Mouse (Mus musculus) embryonic facial prominence, embryonic 14.5 days (tissue): Measurements from ENCODE around the gene Psmd7. TPM values are rescaled to one million over a fixed set of nuclear protein-coding genes. Genes with fewer than 3 reads are reported as not detected.
"Not testable (repeated sequence)": the region's sequence is repeated elsewhere in the genome, so short reads cannot be mapped to it uniquely, and the experiment has no call there.

Source experiments
- ATAC-seq: fragments of 200-750 bp; cut with Nextera tagmentation; 2 replicates; pipeline ENCODE4 v1.8.0; 2017; ENCODE audit warnings: low read depth, moderate number of reproducible peaks, moderate TSS enrichment
- DNase-seq: peaks from one replicate; pipeline ENCODE4 v3.0.0-alpha.2; 2015; ENCODE audit warnings: low spot score
- H3K27ac ChIP-seq: fragments of 300-500 bp; sonication (generic); replicated peaks from 2 replicates; pipeline ENCODE4 v1.5.1; 2014; ENCODE audit warnings: low read depth, mild to moderate bottlenecking, low read length, moderate library complexity
- H3K27me3 ChIP-seq: fragments of 300-500 bp; sonication (generic); replicated peaks from 2 replicates; pipeline ENCODE4 v1.6.1; 2014; ENCODE audit warnings: low read length; ENCODE audit not compliant: control insufficient read depth, insufficient read depth
- H3K36me3 ChIP-seq: fragments of 300-500 bp; sonication (generic); 2 replicates; pipeline ENCODE4 v1.6.1; 2014; ENCODE audit warnings: low read length, mixed read lengths; ENCODE audit not compliant: control insufficient read depth, insufficient read depth
- H3K4me1 ChIP-seq: fragments of 300-500 bp; sonication (generic); 2 replicates; pipeline ENCODE4 v1.6.1; 2014; ENCODE audit warnings: antibody characterized with exemption, low read length; ENCODE audit not compliant: control insufficient read depth, insufficient read depth
- H3K4me2 ChIP-seq: fragments of 300-500 bp; sonication (generic); 2 replicates; pipeline ENCODE4 v1.6.1; 2014; ENCODE audit warnings: low read depth, mild to moderate bottlenecking, low read length, moderate library complexity, mixed read lengths
- H3K4me3 ChIP-seq: fragments of 300-500 bp; sonication (generic); 2 replicates; pipeline ENCODE4 v1.5.1; 2014; ENCODE audit warnings: low read depth, mild to moderate bottlenecking, low read length
- H3K9ac ChIP-seq: fragments of 300-500 bp; sonication (generic); 2 replicates; pipeline ENCODE4 v1.6.1; 2014; ENCODE audit warnings: low read depth, mild to moderate bottlenecking, low read length, moderate library complexity, mixed read lengths
- H3K9me3 ChIP-seq: fragments of 300-500 bp; sonication (generic); 2 replicates; pipeline ENCODE4 v1.6.1; 2016; ENCODE audit warnings: low read length; ENCODE audit not compliant: control insufficient read depth
- WGBS: fragments of 180-500 bp; shearing (Covaris S2); extraction: QIAGEN DNeasy Blood & Tissue Kit; methylation state at CpG from one replicate; pipeline ENCODE4 v1.1.7; 2014; 5-methylcytosine and 5-hydroxymethylcytosine counted together
- polyA plus RNA-seq: library from polyadenylated mRNA; unstranded; fragments of >200 nt; fragmentation: Nextera tagmentation; extraction: Ambion mirVana; gene quantifications from 2 replicates; pipeline ENCODE4 v1.2.1, GENCODE M21; 2014

Gene Psmd7
- polyA plus RNA-seq: 252 and 269 TPM in 2 replicates

- Histone ChIP-seq H3K4me2 (peak within 1 kb of the TSS; percentile 80), H3K9ac (peak within 1 kb of the TSS; percentile 95), H3K9me3 (no peaks in the 10 kb centered on the region), H3K36me3 (peaks cover 33% of the 10 kb centered on the region), H3K4me3 (peak within 1 kb of the TSS; percentile 98), H3K4me1 (peaks cover 7% of the 10 kb centered on the region; the same call in 1 of the 2 replicates), H3K27me3 (no peaks in the 10 kb centered on the region), H3K27ac (peak within 1 kb of the TSS; percentile 88)
- ATAC-seq (peak; percentile 96), DNase-seq (peak; percentile 97)
- 2% methylated on average over 55 of the region's 65 CpGs for WGBS
Observed at GRCm38 (mm10) chr8:107587995-107588780, at the start of gene Psmd7. TSS of gene Psmd7 (minus strand) at chr8:107588464.

- no peaks in the 10 kb centered on the region for H3K27me3 ChIP-seq
- DNase-seq: no peak
Observed at GRCm38 (mm10) chr8:107633734-107634133, 45.5 kb upstream of the Psmd7 start.

GRCm38 (mm10) chr8:107629701-107630100 lies 41.4 kb upstream of the Psmd7 start:
- no peak overlapping the region for H3K4me2 ChIP-seq
- no peaks in the 10 kb centered on the region for H3K36me3 ChIP-seq
- no peaks in the 10 kb centered on the region for H3K9me3 ChIP-seq
- WGBS: 85% methylated on average over 11 of the region's 11 CpGs
- H3K9ac ChIP-seq: no peak overlapping the region
- H3K27ac ChIP-seq: no peak overlapping the region
- H3K4me3 ChIP-seq: no peak overlapping the region
- H3K4me1 ChIP-seq: no peaks in the 10 kb centered on the region
- H3K27me3 ChIP-seq: no peaks in the 10 kb centered on the region
- DNase-seq (no peak), ATAC-seq (no peak)

More at GRCm38 (mm10) chr8:107633734-107634133, 45.5 kb upstream of the Psmd7 start:
- ATAC-seq: no peak
- Histone ChIP-seq H3K9me3 (no peaks in the 10 kb centered on the region), H3K9ac (no peak overlapping the region), H3K27ac (no peak overlapping the region), H3K4me2 (no peak overlapping the region), H3K4me3 (no peak overlapping the region), H3K4me1 (no peaks in the 10 kb centered on the region), H3K36me3 (no peaks in the 10 kb centered on the region)
- WGBS: 89% methylated on average over 2 of the region's 2 CpGs

GRCm38 (mm10) chr8:107628501-107629149 lies 40.4 kb upstream of the Psmd7 start:
- no peak overlapping the region for H3K4me2 ChIP-seq
- H3K27ac ChIP-seq: no peak overlapping the region
- no peak overlapping the region for H3K9ac ChIP-seq
- no peak for ATAC-seq
- no peaks in the 10 kb centered on the region for H3K36me3 ChIP-seq
- H3K4me1 ChIP-seq: no peaks in the 10 kb centered on the region
- H3K27me3 ChIP-seq: no peaks in the 10 kb centered on the region
- WGBS: 59% methylated on average over 8 of the region's 8 CpGs
- H3K4me3 ChIP-seq: no peak overlapping the region
- DNase-seq: no peak
- H3K9me3 ChIP-seq: no peaks in the 10 kb centered on the region

DNA sequence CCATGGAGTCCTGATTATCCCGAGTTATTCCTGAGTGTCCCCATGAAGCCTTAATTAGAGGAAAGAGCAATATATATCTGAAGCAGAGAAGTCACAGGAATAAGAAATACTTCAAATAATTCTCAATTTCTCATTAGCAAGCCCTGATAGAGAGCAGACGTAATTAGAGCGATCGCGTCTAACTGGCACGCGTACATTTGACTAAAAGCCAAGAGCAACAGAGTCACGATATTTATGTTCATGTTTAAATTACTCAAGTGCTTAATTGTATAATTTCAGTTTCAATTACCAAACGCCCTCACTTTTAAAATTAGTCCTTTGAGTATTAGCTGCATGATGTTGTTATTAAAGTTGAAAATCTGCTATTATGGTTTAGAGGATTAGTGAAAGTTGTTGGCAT lies 39.6 kb upstream of the Psmd7 start:
- Histone ChIP-seq H3K36me3 (no peaks in the 10 kb centered on the region), H3K27me3 (no peaks in the 10 kb centered on the region), H3K4me1 (no peaks in the 10 kb centered on the region), H3K27ac (no peak overlapping the region), H3K4me3 (no peak overlapping the region), H3K9ac (no peak overlapping the region), H3K4me2 (no peak overlapping the region), H3K9me3 (no peaks in the 10 kb centered on the region)
- DNase-seq (no peak), ATAC-seq (no peak)
- WGBS: 81% methylated on average over 9 of the region's 9 CpGs

DNA sequence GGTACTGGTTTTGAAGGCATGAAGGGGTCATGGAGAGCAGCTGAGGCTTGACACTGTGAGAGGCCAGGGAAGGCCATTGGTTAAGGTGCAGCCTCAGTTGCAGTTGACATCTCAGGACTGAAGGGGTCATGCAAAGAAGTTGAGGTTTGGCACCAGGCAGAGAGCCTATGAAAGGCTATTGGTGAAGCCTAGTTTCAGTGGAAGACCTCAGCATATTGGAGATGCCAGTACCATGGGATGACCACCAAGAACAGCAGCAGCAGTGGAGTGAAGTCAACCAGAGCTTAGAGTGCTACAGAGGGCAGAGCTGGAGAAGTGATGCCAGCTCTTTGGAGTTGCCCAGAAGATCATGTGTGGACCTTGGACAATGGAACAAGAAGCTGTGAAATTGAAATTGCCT lies 36.0 kb upstream of the Psmd7 start:
- DNase-seq, H3K36me3 ChIP-seq, H3K4me2 ChIP-seq, H3K4me3 ChIP-seq, H3K9me3 ChIP-seq, H3K27ac ChIP-seq, H3K9ac ChIP-seq, H3K27me3 ChIP-seq, ATAC-seq, H3K4me1 ChIP-seq: not testable (repeated sequence)

- no peaks in the 10 kb centered on the region; the same call in 1 of the 2 replicates for H3K4me1 ChIP-seq
- ATAC-seq: no peak
Observed at GRCm38 (mm10) chr8:107621930-107622623, 33.8 kb upstream of the Psmd7 start.

GRCm38 (mm10) chr8:107621136-107621535 lies 32.9 kb upstream of the Psmd7 start:
- no peak for ATAC-seq
- 64% methylated on average over 3 of the region's 3 CpGs for WGBS
- Histone ChIP-seq H3K9me3 (no peaks in the 10 kb centered on the region), H3K9ac (no peak overlapping the region), H3K36me3 (no peaks in the 10 kb centered on the region), H3K4me3 (no peak overlapping the region), H3K4me2 (no peak overlapping the region), H3K4me1 (no peaks in the 10 kb centered on the region; the same call in 1 of the 2 replicates), H3K27me3 (no peaks in the 10 kb centered on the region), H3K27ac (no peak overlapping the region)
- no peak for DNase-seq

More at GRCm38 (mm10) chr8:107621930-107622623, 33.8 kb upstream of the Psmd7 start:
- H3K9ac ChIP-seq: no peak overlapping the region
- no peak overlapping the region for H3K27ac ChIP-seq
- 86% methylated on average over 10 of the region's 10 CpGs for WGBS
- DNase-seq: no peak
- no peaks in the 10 kb centered on the region for H3K27me3 ChIP-seq
- H3K36me3 ChIP-seq: no peaks in the 10 kb centered on the region
- no peak overlapping the region for H3K4me2 ChIP-seq
- H3K9me3 ChIP-seq: no peaks in the 10 kb centered on the region
- no peak overlapping the region for H3K4me3 ChIP-seq
